Mouse (Mus musculus) thymus, adult 2 months (tissue): ENCODE measurements around the gene Pde4d. TPM values are rescaled to one million over a fixed set of nuclear protein-coding genes. Genes with fewer than 3 reads are reported as not detected.

ENCODE experiments used
- DNase-seq: peaks from one replicate; pipeline ENCODE4 v3.0.0; 2021
- H3K27ac ChIP-seq: fragments of 200-500 bp; 2 replicates; pipeline ENCODE4 v1.5.1; 2012; ENCODE audit warnings: low read length, control low read depth; ENCODE audit not compliant: control insufficient read depth, insufficient read depth
- H3K27me3 ChIP-seq: fragments of 200-500 bp; 2 replicates; pipeline ENCODE4 v1.6.1; 2012; ENCODE audit warnings: mild to moderate bottlenecking, low read length, moderate library complexity, mixed read lengths; ENCODE audit not compliant: control insufficient read depth, insufficient read depth
- H3K36me3 ChIP-seq: fragments of 200-500 bp; 2 replicates; pipeline ENCODE4 v1.6.1; 2012; ENCODE audit warnings: mild to moderate bottlenecking, low read length, moderate library complexity; ENCODE audit not compliant: control insufficient read depth, insufficient read depth
- H3K4me1 ChIP-seq: fragments of 200-500 bp; replicated peaks from 2 replicates; pipeline ENCODE4 v1.6.1; 2012; ENCODE audit warnings: low read length; ENCODE audit not compliant: control insufficient read depth, insufficient read depth
- H3K4me3 ChIP-seq: fragments of 200-500 bp; 2 replicates; pipeline ENCODE4 v1.5.1; 2012; ENCODE audit warnings: mild to moderate bottlenecking, low read length, control low read depth, moderate library complexity; ENCODE audit not compliant: control insufficient read depth, insufficient read depth
- CTCF ChIP-seq: fragments of 200-500 bp; IDR thresholded peaks from 2 replicates; pipeline ENCODE4 v1.5.1; 2012; ENCODE audit warnings: mild to moderate bottlenecking, control low read depth, low read length, moderate library complexity, borderline replicate concordance; ENCODE audit not compliant: control insufficient read depth, poor library complexity, insufficient read depth; ENCODE audit errors: extremely low read depth
- POLR2A ChIP-seq: fragments of 200-500 bp; IDR thresholded peaks from 2 replicates; pipeline ENCODE4 v1.6.1; 2012; ENCODE audit warnings: mild to moderate bottlenecking, low read length, control low read depth, moderate library complexity; ENCODE audit not compliant: control insufficient read depth, poor library complexity, insufficient read depth; ENCODE audit errors: extremely low read depth
- WGBS: fragments of 180-500 bp; shearing (Covaris S2); methylation state at CpG from one replicate; pipeline ENCODE4 v1.1.7; 2018; 5-methylcytosine and 5-hydroxymethylcytosine counted together
- polyA plus RNA-seq: library from polyadenylated mRNA; depleted of rRNA; stranded (reverse); fragments of >200 nt; gene quantifications from 2 replicates; pipeline ENCODE4 v1.2.3, GENCODE M21; 2012

The Pde4d gene
- polyA plus RNA-seq, 1 experiment, result 35.2 TPM

GRCm38 (mm10) chr13:109809646-109810045 lies 1359.9 kb downstream of the Pde4d start:
- H3K4me1 ChIP-seq, result no peaks in the 10 kb centered on the region
- H3K27me3 ChIP-seq, result no peaks in the 10 kb centered on the region
- DNase-seq, result no peak
- no peaks in the 10 kb centered on the region for H3K36me3 ChIP-seq
- TF ChIP-seq POLR2A (no peak), CTCF (no peak)
- H3K4me3 ChIP-seq, result no peak overlapping the region
- WGBS, result 74% methylated on average over 4 of the region's 4 CpGs
- no peak overlapping the region for H3K27ac ChIP-seq

DNA sequence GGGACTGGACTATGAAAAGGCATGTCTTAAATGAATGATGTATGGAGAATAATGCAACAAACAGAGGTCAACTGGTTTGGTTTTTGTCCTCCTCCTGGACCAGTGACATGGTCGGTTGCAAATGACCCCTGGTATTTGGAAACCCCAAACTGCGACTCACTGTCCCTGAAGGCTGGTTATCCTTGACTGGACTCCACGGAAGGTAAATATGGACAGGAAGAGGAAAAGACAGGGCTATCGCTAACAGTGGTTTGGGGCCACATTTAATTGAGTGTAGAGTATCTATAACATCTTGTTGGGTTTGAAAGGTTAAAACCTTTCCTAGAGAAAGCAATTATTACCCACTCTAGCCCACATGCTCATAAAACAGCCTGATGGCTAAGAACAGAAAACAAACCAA lies 1364.2 kb downstream of the Pde4d start:
- no peak for DNase-seq

GRCm38 (mm10) chr13:109819071-109819470 lies 1369.3 kb downstream of the Pde4d start:
- H3K4me1 ChIP-seq, result peaks cover 22% of the 10 kb centered on the region
- no peaks in the 10 kb centered on the region for H3K27me3 ChIP-seq
- no peak overlapping the region for H3K4me3 ChIP-seq
- no peak overlapping the region for H3K27ac ChIP-seq
- no peaks in the 10 kb centered on the region for H3K36me3 ChIP-seq
- DNase-seq, result no peak
- 94% methylated on average over 3 of the region's 3 CpGs for WGBS
- TF ChIP-seq POLR2A (no peak), CTCF (no peak)

More for the DNA sequence above, 1364.2 kb downstream of the Pde4d start:
- H3K27ac ChIP-seq, result no peak overlapping the region
- no peaks in the 10 kb centered on the region for H3K36me3 ChIP-seq
- no peak overlapping the region for H3K4me3 ChIP-seq
- WGBS, result 94% methylated on average over 4 of the region's 4 CpGs
- no peak for TF ChIP-seq CTCF
- TF ChIP-seq POLR2A, result no peak
- no peaks in the 10 kb centered on the region for H3K4me1 ChIP-seq
- no peaks in the 10 kb centered on the region for H3K27me3 ChIP-seq

GRCm38 (mm10) chr13:109820141-109820540 lies 1370.4 kb downstream of the Pde4d start:
- Histone ChIP-seq H3K27ac (peak overlapping the region; percentile 78), H3K4me3 (no peak overlapping the region), H3K36me3 (no peaks in the 10 kb centered on the region), H3K27me3 (no peaks in the 10 kb centered on the region), H3K4me1 (peaks cover 27% of the 10 kb centered on the region)
- DNase-seq, result no peak
- TF ChIP-seq CTCF, result no peak
- WGBS, result 34% methylated on average over 3 of the region's 3 CpGs

DNA sequence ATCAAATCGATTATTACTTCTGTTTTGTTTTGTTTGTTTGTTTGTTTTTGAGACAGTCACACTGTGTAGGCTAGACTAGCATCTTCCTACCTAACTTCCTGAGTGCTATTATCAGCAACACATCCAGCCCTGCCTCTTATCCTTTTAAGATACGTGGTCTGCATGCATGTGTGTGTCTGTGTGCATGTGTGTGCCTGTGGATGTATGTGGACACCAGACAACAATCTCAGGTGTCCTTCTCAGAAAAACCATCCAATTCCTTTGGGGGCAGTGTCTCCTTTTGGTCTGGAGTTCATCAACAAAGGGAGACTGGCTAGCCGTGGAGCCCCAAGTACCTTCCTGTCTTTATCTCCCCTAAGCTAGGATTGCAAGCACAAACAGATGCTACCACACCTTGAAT lies 1371.1 kb downstream of the Pde4d start:
- Histone ChIP-seq H3K4me3 (no peak overlapping the region), H3K4me1 (peaks cover 27% of the 10 kb centered on the region), H3K27me3 (no peaks in the 10 kb centered on the region), H3K36me3 (no peaks in the 10 kb centered on the region), H3K27ac (peak overlapping the region; percentile 76)
- 42% methylated on average over 3 of the region's 3 CpGs for WGBS
- TF ChIP-seq POLR2A (no peak), CTCF (no peak)
- no peak for DNase-seq

- H3K27ac ChIP-seq, result peak overlapping the region; percentile 98
- DNase-seq, result peak; percentile 34
- TF ChIP-seq CTCF, result no peak
- TF ChIP-seq POLR2A, result no peak
- H3K36me3 ChIP-seq, result no peaks in the 10 kb centered on the region
- H3K4me1 ChIP-seq, result peaks cover 27% of the 10 kb centered on the region
- peak overlapping the region; percentile 39 for H3K4me3 ChIP-seq
- 9% methylated on average over 8 of the region's 8 CpGs for WGBS
- H3K27me3 ChIP-seq, result no peaks in the 10 kb centered on the region
Measured at GRCm38 (mm10) chr13:109821725-109822412, 1372.1 kb downstream of the Pde4d start.

- peak; percentile 97 for DNase-seq
- TF ChIP-seq CTCF (no peak), POLR2A (peak; percentile 64; the same call in 1 of the 2 replicates)
- Histone ChIP-seq H3K27ac (peak overlapping the region; percentile 100), H3K4me3 (peak overlapping the region; percentile 39), H3K27me3 (no peaks in the 10 kb centered on the region), H3K4me1 (peaks cover 27% of the 10 kb centered on the region), H3K36me3 (no peaks in the 10 kb centered on the region)
- under 1% methylated on average over 15 of the region's 15 CpGs for WGBS
Measured at GRCm38 (mm10) chr13:109822413-109823298, 1372.9 kb downstream of the Pde4d start.
